Mouse (Mus musculus) megakaryocyte, embryonic 14.5 days (primary cell): ENCODE results near the gene Apc2.

Experiments
- FLI1 ChIP-seq: IDR thresholded peaks from 2 replicates; pipeline ENCODE4 v1.6.1; 2012; ENCODE audit warnings: low read length, inconsistent platforms, mixed read lengths
- GATA1 ChIP-seq: IDR thresholded peaks from 3 replicates; pipeline ENCODE4 v1.6.1; 2012; ENCODE audit warnings: mixed read lengths, low read length, inconsistent platforms, borderline replicate concordance

DNA sequence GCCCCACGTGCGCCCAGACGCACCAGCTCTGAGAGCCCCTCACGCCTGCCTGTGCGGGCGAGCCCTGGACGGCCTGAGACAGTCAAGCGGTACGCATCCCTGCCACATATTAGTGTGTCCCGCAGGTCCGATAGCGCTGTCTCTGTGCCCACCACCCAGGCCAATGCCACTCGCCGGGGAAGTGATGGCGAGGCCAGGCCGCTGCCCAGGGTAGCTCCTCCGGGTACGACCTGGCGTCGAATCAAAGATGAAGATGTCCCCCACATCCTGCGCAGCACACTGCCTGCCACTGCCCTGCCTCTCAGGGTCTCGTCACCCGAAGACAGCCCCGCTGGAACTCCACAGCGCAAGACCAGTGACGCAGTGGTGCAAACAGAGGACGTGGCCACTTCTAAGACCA lies 19.5 kb downstream of the Apc2 start:
- TF ChIP-seq GATA1 = no peak
- no peak for TF ChIP-seq FLI1
